Mouse (Mus musculus) gastrocnemius, postnatal 10 days (tissue): ENCODE data around the gene Dlec1. TPM values are rescaled to one million over a fixed set of nuclear protein-coding genes. Genes with fewer than 3 reads are reported as not detected.

Source experiments
- DNase-seq: peaks from one replicate; pipeline ENCODE4 v3.0.0; 2021; ENCODE audit warnings: mixed read lengths
- total RNA-seq, 2 experiments: library from RNA; stranded (reverse); gene quantifications; 2 replicates each; pipeline ENCODE4 v1.2.3; 2021

Dlec1 gene
- total RNA-seq, 2 experiments from 2014 or later: 0.16 to 0.43 TPM

- no peak for DNase-seq
These were observed 12.8 kb upstream of the Dlec1 start for GRCm38 (mm10) chr9:119089437-119089836.

- DNase-seq: no peak
These were observed 11.8 kb upstream of the Dlec1 start for GRCm38 (mm10) chr9:119090462-119090861.

- no peak for DNase-seq
These were observed 10.5 kb upstream of the Dlec1 start for GRCm38 (mm10) chr9:119091581-119092310.

DNA sequence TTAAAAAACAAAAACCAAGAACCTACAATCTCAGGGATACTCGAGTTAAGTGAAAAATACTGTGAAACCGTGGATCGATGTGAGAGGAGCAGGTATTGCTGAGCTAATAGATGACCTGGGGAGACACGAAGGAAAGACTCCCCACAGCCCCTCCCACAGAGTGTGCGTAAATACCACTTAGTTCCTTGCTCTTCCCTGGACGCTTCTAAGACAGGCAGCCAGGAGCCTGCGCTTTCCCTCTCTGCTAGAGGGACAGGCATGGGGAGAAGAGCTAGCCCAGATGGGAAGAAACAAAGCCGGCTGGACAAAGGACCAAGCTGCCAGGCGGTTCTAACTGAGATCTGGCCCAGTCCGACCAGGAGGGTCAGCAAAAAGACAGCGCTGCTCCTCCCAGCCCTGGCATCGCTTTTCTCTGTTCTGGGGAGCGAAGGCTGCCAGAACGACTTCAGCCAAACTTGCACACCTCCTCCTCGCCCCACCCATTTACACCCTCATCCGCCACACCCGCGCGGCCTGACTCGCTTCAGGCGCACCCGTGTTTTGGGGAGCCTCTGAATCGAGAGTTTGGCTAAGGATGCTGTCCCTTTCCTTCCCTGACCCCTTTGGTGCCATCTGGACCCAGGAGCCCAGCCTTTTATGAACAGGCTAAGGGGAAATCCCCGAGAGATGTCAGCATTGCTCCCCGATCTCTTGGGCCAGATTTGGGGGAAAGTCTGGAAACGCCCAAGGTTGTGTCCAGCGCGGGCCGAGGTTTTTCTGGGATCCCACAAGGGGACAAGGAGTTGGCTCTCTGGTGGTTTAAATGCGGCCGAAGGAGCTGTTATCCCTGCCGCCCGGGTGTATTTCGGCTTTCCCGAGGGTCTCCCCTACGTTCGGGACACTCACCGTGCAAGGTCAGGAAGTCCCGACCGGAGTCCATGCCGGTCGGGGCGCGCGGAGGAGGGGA, 9.5 kb upstream of the Dlec1 start:
- DNase-seq: peak; percentile 50

GRCm38 (mm10) chr9:119093419-119094295, 8.6 kb upstream of the Dlec1 start, which contains the start of gene Plcd1:
TSS of gene Plcd1 (minus strand) at chr9:119093502.
- DNase-seq: peak; percentile 96

DNA sequence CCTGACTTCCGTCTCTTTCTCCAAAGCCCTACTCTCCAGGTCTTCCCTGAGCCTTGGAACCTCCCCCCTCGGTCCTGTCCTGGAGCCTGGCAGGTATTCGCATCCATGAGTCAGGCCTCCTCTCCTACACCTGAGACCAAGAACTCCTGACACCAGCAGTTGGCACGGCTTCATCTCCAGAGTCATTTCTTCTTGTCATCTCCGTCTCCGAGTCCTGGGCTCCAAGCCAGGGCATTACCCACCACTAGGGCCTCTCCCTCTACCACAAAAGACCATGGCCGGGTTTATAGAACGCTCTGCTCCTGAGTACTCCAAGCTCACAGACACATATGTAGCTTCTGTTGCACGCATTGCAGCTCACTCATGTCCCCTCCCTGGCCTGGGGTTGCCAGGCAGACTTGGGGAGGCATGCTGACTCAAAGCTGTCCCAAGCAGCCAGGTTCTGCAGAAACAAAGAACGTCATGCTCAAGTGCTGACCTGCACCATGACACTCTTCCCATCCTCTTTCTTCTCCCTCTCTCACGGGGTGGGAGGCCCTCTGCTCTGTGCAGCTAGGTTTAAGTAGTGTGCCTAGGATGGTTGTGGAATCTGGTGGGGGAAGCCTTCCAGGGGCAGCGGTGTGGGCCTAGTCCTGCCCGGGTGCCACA, 7.7 kb upstream of the Dlec1 start:
- no peak for DNase-seq

DNA sequence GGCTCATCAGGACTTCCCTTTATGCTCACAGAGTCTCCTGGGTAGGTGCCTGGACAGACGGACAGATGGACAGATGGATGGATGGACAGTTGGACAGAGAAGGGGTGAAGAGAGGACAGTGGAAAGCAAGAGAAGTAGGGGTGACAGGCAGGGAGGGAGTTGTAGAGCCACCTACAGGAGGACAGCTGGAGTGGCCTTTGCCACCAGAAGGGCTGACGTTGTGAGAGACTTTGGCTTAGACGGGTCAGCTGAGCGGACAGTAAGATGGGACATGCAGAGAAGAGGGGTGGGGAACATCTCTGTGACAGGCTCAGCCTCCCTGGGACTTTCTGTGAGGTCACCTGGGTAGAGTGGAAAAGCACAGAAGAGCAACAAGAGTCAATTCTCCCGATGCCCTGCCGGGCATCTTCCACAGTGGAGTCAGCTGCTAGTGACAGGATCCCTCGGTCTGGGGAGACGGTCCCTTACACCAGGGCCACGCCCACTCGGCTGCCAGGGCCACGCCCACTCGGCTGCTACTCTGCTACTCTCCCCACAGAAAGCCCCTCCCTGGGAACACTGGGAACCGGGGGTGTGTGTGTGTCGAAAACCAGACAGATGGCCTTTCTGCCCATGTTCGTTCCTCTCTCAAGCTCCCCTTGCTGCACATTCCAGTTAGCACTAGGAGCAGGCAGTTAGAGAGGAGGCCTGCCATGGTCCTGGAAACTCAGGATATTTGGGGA, 1.9 kb upstream of the Dlec1 start:
- no peak for DNase-seq

DNA sequence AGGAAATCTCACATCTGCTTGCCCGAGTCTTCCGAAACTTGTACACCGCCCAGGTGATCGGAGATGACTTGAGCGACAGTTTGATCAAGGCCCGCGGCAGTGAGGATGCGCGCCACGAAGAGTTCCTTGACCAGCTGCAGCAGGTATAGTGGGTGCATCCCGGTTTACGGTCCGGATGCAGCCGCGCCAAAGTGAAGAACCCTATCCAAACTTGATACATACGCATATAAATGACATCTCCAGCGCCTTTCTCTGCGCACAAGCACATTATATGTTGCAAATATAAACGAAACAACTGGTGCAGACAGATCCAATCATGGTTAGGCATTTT, 470 bp downstream of the Dlec1 start:
- DNase-seq: no peak

- DNase-seq: peak; percentile 34
These were observed 5.3 kb downstream of the Dlec1 start for GRCm38 (mm10) chr9:119107566-119107965.

- no peak for DNase-seq
These were observed 7.5 kb downstream of the Dlec1 start for GRCm38 (mm10) chr9:119109685-119110353.

- peak; percentile 32 for DNase-seq
These were observed 8.4 kb downstream of the Dlec1 start for GRCm38 (mm10) chr9:119110640-119111039.

GRCm38 (mm10) chr9:119114911-119115310, 12.6 kb downstream of the Dlec1 start:
- no peak for DNase-seq

GRCm38 (mm10) chr9:119119409-119120167, 17.3 kb downstream of the Dlec1 start:
- DNase-seq: no peak

DNA sequence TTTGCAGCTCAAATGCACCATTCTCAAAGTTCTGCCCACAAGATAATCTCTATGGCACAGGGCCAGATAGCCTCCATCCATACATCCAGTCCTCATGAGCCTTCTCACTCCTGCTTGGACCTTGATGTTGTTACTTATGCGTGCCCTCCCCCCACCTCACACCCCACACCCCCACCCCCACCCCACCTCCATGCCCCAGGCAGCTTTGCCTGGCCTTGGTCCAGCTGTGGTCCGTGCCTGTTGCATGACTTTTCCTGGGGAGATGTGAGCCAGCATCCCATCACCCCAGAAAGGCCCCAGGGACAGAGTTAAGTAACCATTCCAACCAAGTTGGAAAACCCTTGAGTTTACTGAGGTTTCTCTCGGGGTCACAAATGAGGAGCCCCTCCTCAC, 17.9 kb downstream of the Dlec1 start:
- DNase-seq: no peak

- DNase-seq: no peak
These were observed 20.5 kb downstream of the Dlec1 start for GRCm38 (mm10) chr9:119122596-119123369.

DNA sequence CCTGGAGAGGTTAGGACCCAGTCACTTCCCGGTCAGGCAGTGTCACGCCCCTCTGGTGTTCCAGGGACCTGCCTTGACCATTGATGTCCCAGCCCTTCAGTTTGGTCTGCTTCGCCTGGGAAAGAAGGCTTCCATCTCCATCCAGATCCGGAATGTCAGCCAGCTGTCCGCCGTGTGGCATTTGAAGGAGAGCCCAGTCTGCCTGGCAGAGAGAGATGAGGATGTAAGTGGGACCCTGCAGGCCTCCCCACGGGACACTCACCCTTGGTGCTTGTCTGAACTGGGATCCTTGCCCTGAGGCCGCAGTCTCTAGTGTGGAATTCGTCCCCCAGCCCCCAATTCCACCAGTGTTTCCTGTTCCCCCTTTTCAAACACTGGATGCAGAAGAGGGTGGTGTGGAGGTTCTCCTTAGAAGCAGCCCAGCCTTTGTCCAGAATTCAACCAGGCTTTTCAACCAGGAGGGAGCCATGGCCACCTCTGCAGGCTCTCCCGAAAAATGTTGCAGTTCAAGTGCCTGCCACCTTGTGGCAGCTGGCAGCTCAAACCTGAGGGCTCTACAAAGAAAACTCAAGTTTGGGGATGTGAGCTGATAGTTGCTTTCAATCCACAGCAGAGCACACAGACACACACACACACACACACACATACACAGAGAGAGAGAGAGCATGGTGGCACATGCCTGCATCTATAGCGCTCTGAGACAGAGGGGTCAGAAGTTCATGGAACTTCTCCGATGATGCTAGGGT, 26.3 kb downstream of the Dlec1 start:
- DNase-seq: no peak

- no peak for DNase-seq
These were observed 28.4 kb downstream of the Dlec1 start for GRCm38 (mm10) chr9:119130692-119131091.

DNA sequence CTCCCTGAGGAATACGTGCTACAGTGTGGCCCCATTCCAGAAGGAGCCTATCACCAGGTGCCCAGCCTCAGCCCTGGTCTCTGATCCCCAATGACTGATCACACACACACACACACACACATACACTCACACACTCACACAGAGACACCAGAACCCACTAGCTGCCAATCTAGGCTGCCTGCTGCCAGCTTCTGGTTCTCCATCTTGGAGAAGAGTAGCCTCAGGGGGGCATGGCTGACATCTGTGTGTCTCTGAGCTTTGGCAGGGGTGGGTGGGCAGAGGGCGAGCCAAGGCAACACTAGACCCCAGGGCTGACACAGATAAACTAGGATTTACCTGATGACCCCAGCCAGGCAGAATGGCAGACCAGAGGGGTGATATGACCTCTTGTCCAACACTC, 36.6 kb downstream of the Dlec1 start:
- no peak for DNase-seq
